Mouse (Mus musculus): ENCODE results near the gene Txk. TPM values are rescaled to one million over a fixed set of nuclear protein-coding genes. Genes with fewer than 3 reads are reported as not detected.

The Txk gene
- total and polyA plus RNA-seq, 3 experiments = 0.10 to 0.23 TPM; not detected in 1

- DNase-seq (ENCODE audit: low read depth, low spot score) = no peak
- Histone ChIP-seq H3K4me1 (ENCODE audit: control insufficient read depth in 1 of 2, insufficient read depth in 2 of 2, low read length in 2 of 2) (peaks cover 0 to 3% of the 10 kb centered on the region in 2 experiments; a peak in 3 of 4 replicates), H3K27ac (ENCODE audit: control insufficient read depth, low read depth, low read length) (no peak overlapping the region), H3K36me3 (ENCODE audit: control insufficient read depth in 1 of 2, insufficient read depth in 2 of 2, low read length in 2 of 2) (peaks cover 2 to 48% of the 10 kb centered on the region in 2 experiments; a peak in 3 of 4 replicates), H3K27me3 (ENCODE audit: control insufficient read depth in 1 of 2, insufficient read depth in 2 of 2, low read length in 2 of 2) (no peaks in the 10 kb centered on the region), H3K79me2 (ENCODE audit: control insufficient read depth, insufficient read depth, low read length, poor library complexity) (no peaks in the 10 kb centered on the region), H3K9me3 (replicated peaks; ENCODE audit: insufficient read depth, low read length) (no peaks in the 10 kb centered on the region), H3K9ac (ENCODE audit: control insufficient read depth, low read depth, low read length, poor library complexity, severe bottlenecking) (no peak overlapping the region), H3K4me3 (ENCODE audit: control insufficient read depth in 1 of 2, insufficient read depth in 1 of 2, low read depth in 2 of 2, low read length in 2 of 2) (no peak overlapping the region)
- TF ChIP-seq CHD1 (IDR thresholded peaks at IDR 0.05; ENCODE audit: low read depth, low read length) = no peak
- no peak for TF ChIP-seq POLR2A (IDR thresholded peaks at IDR 0.05; ENCODE audit: control insufficient read depth in 1 of 2, insufficient read depth in 1 of 2, low read depth in 1 of 2, low read length in 2 of 2, poor library complexity in 1 of 2)
- no peak for TF ChIP-seq POLR2AphosphoS5 (IDR thresholded peaks at IDR 0.05; ENCODE audit: borderline replicate concordance, low read depth, low read length)
- TF ChIP-seq RCOR1 (IDR thresholded peaks at IDR 0.05; ENCODE audit: low read depth, low read length) = no peak
- TF ChIP-seq NRF1 (IDR thresholded peaks at IDR 0.05; ENCODE audit: insufficient read depth, low read depth, low read length, poor library complexity, severe bottlenecking) = no peak
- no peak for TF ChIP-seq MEF2A (IDR thresholded peaks at IDR 0.05; ENCODE audit: extremely low read depth, insufficient replicate concordance, low read depth, low read length, poor library complexity, severe bottlenecking)
- TF ChIP-seq MAX (IDR thresholded peaks at IDR 0.05; ENCODE audit: low read length) = no peak
- no peak for TF ChIP-seq TAL1 (IDR thresholded peaks at IDR 0.05; ENCODE audit: low read length)
- TF ChIP-seq MYB (IDR thresholded peaks at IDR 0.05; ENCODE audit: low read depth, low read length) = no peak
- TF ChIP-seq ZNF384 (IDR thresholded peaks at IDR 0.05; ENCODE audit: low read depth, low read length) = no peak
- no peak for TF ChIP-seq TCF12 (IDR thresholded peaks at IDR 0.05; ENCODE audit: low read depth, low read length)
- TF ChIP-seq MAFK (IDR thresholded peaks at IDR 0.05; ENCODE audit: borderline replicate concordance, low read depth, low read length) = no peak
- TF ChIP-seq JUND (IDR thresholded peaks at IDR 0.05; ENCODE audit: low read depth, low read length) = no peak
- no peak for TF ChIP-seq UBTF (IDR thresholded peaks at IDR 0.05; ENCODE audit: borderline replicate concordance, insufficient read depth, low read depth, low read length)
- TF ChIP-seq USF1 (IDR thresholded peaks at IDR 0.05; ENCODE audit: low read depth, low read length) = no peak
Measured at GRCm38 (mm10) chr5:72757155-72757773, 4.7 kb upstream of the Txk start.

DNA sequence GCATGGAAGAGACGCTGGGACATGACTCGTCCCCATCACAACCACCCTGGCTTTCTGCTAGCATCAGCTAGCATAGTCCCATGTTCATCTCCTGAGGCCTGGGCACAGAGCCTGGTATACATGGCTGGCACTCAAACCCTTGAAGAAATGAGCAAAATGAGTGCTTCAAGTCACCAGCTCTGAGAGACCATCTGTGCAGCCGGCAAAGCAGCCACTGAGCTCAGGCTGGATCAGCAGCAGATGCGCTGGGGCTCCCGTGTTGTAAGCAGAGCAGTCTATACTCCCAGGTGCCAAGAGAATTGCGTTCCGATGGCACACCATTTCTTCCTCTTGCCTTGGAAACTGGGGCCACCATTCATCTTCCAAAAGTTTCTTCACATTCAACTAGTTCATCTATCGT, 3.4 kb upstream of the Txk start:
- Histone ChIP-seq H3K9me3 (replicated peaks; ENCODE audit: insufficient read depth, low read length) (no peaks in the 10 kb centered on the region), H3K27me3 (ENCODE audit: control insufficient read depth in 1 of 2, insufficient read depth in 2 of 2, low read length in 2 of 2) (no peaks in the 10 kb centered on the region), H3K79me2 (ENCODE audit: control insufficient read depth, insufficient read depth, low read length, poor library complexity) (no peaks in the 10 kb centered on the region), H3K4me3 (ENCODE audit: control insufficient read depth in 1 of 2, insufficient read depth in 1 of 2, low read depth in 2 of 2, low read length in 2 of 2) (no peak overlapping the region), H3K9ac (ENCODE audit: control insufficient read depth, low read depth, low read length, poor library complexity, severe bottlenecking) (no peak overlapping the region), H3K27ac (ENCODE audit: control insufficient read depth, low read depth, low read length) (no peak overlapping the region), H3K36me3 (ENCODE audit: control insufficient read depth in 1 of 2, insufficient read depth in 2 of 2, low read length in 2 of 2) (peaks cover 2 to 34% of the 10 kb centered on the region in 2 experiments; a peak in 3 of 4 replicates), H3K4me1 (ENCODE audit: control insufficient read depth in 1 of 2, insufficient read depth in 2 of 2, low read length in 2 of 2) (peaks cover 0 to 3% of the 10 kb centered on the region in 2 experiments; a peak in 3 of 4 replicates)
- no peak for TF ChIP-seq MAFK (IDR thresholded peaks at IDR 0.05; ENCODE audit: borderline replicate concordance, low read depth, low read length)
- no peak for TF ChIP-seq MYC (IDR thresholded peaks at IDR 0.05; ENCODE audit: low read depth, low read length)
- no peak for TF ChIP-seq MYB (IDR thresholded peaks at IDR 0.05; ENCODE audit: low read depth, low read length)
- no peak for TF ChIP-seq POLR2AphosphoS5 (IDR thresholded peaks at IDR 0.05; ENCODE audit: borderline replicate concordance, low read depth, low read length)
- no peak for DNase-seq (ENCODE audit: low read depth, low spot score)
